Mouse (Mus musculus): ENCODE measurements around the gene 1700016K19Rik.
A peak's percentile ranks its signal among the peaks of the same experiment; 100 is the strongest.

Gene 1700016K19Rik

GRCm38 (mm10) chr11:76033359-76033758 is 33.6 kb downstream of the 1700016K19Rik start:
- Histone ChIP-seq H3K36me3 (ENCODE audit: insufficient read depth, low read length) (no peaks in the 10 kb centered on the region), H3K9me3 (ENCODE audit: low read length) (no peaks in the 10 kb centered on the region), H3K4me1 (replicated peaks; ENCODE audit: low read depth, low read length) (peaks cover 6% of the 10 kb centered on the region), H3K27me3 (ENCODE audit: insufficient read depth, low read length) (peaks cover 54% of the 10 kb centered on the region), H3K4me3 (replicated peaks; ENCODE audit: low read length) (no peak overlapping the region)
- no peak for TF ChIP-seq CTCF (conservative IDR thresholded peaks at IDR 0.05; ENCODE audit: low read length)
- no peak for TF ChIP-seq POU5F1 (IDR thresholded peaks at IDR 0.05; ENCODE audit: borderline replicate concordance, low read length)
- no peak for TF ChIP-seq NANOG (IDR thresholded peaks at IDR 0.05; ENCODE audit: borderline replicate concordance, low read length)

DNA sequence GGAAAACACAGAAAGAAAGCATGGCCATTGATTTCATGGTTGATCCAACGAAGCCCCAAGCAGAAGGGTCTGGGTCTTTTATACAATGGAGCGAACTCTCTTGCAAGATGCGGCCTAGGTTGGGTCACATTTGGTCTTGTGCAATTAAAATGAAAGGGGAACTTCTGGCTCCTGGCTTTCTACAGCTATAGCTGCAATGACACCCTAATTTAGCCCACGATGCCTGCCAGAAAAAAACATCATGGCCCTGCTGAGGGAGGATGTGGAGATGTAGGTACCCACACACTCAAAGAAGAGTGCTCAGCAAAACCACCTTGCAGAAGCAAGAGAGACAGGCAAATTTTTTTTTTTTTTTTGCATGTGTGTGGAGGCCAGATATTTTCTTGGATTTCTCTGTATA is 34.1 kb downstream of the 1700016K19Rik start:
- no peaks in the 10 kb centered on the region for H3K36me3 ChIP-seq (ENCODE audit: insufficient read depth, low read length)
- H3K4me3 ChIP-seq (replicated peaks; ENCODE audit: low read length), result no peak overlapping the region
- H3K4me1 ChIP-seq (replicated peaks; ENCODE audit: low read depth, low read length), result peaks cover 6% of the 10 kb centered on the region
- TF ChIP-seq NANOG (IDR thresholded peaks at IDR 0.05; ENCODE audit: borderline replicate concordance, low read length) (no peak), CTCF (conservative IDR thresholded peaks at IDR 0.05; ENCODE audit: low read length) (no peak), POU5F1 (IDR thresholded peaks at IDR 0.05; ENCODE audit: borderline replicate concordance, low read length) (no peak)
- H3K9me3 ChIP-seq (ENCODE audit: low read length), result no peaks in the 10 kb centered on the region
- peaks cover 53% of the 10 kb centered on the region for H3K27me3 ChIP-seq (ENCODE audit: insufficient read depth, low read length)

DNA sequence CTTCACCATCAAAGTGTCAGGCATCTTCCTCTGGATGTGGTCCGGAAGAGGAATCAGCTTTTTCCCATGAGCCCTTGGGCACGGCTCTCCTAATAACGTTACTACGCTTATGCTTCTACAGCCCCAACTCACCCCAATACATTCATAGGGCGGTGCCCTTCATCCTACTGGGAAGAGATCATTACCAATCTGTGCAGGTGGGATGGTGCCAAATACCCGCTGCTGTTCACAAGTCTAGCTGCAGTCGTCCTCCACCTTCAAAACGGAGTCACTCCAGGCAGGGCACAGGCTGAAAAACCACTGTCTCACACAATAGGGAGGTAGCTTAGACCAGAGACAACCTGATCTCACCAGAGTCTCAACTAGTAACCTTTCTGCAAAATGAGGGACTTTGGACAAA is 35.5 kb downstream of the 1700016K19Rik start:
- H3K4me3 ChIP-seq (replicated peaks; ENCODE audit: low read length), result 0 out of 2 replicates have a peak overlapping the region, but pooled peaks have one; percentile 29
- H3K36me3 ChIP-seq (ENCODE audit: insufficient read depth, low read length), result no peaks in the 10 kb centered on the region
- H3K27me3 ChIP-seq (ENCODE audit: insufficient read depth, low read length), result peaks cover 41% of the 10 kb centered on the region
- H3K4me1 ChIP-seq (replicated peaks; ENCODE audit: low read depth, low read length), result peaks cover 6% of the 10 kb centered on the region
- H3K9me3 ChIP-seq (ENCODE audit: low read length), result no peaks in the 10 kb centered on the region
- TF ChIP-seq POU5F1 (IDR thresholded peaks at IDR 0.05; ENCODE audit: borderline replicate concordance, low read length), result no peak
- TF ChIP-seq NANOG (IDR thresholded peaks at IDR 0.05; ENCODE audit: borderline replicate concordance, low read length), result no peak
- no peak for TF ChIP-seq CTCF (conservative IDR thresholded peaks at IDR 0.05; ENCODE audit: low read length)

- Histone ChIP-seq H3K9me3 (ENCODE audit: low read length) (no peaks in the 10 kb centered on the region), H3K27me3 (ENCODE audit: insufficient read depth, low read length) (peaks cover 30% of the 10 kb centered on the region), H3K4me3 (replicated peaks; ENCODE audit: low read length) (no peak overlapping the region), H3K36me3 (ENCODE audit: insufficient read depth, low read length) (no peaks in the 10 kb centered on the region), H3K4me1 (replicated peaks; ENCODE audit: low read depth, low read length) (peaks cover 6% of the 10 kb centered on the region)
- TF ChIP-seq POU5F1 (IDR thresholded peaks at IDR 0.05; ENCODE audit: borderline replicate concordance, low read length), result no peak
- no peak for TF ChIP-seq NANOG (IDR thresholded peaks at IDR 0.05; ENCODE audit: borderline replicate concordance, low read length)
- TF ChIP-seq CTCF (conservative IDR thresholded peaks at IDR 0.05; ENCODE audit: low read length), result no peak
These were observed 38.0 kb downstream of the 1700016K19Rik start for GRCm38 (mm10) chr11:76037581-76038294.

GRCm38 (mm10) chr11:76039271-76040053 is 39.8 kb downstream of the 1700016K19Rik start:
- peaks cover 16% of the 10 kb centered on the region for H3K27me3 ChIP-seq (ENCODE audit: insufficient read depth, low read length)
- no peaks in the 10 kb centered on the region for H3K36me3 ChIP-seq (ENCODE audit: insufficient read depth, low read length)
- H3K9me3 ChIP-seq (ENCODE audit: low read length), result no peaks in the 10 kb centered on the region
- no peak overlapping the region for H3K4me3 ChIP-seq (replicated peaks; ENCODE audit: low read length)
- no peak for TF ChIP-seq CTCF (conservative IDR thresholded peaks at IDR 0.05; ENCODE audit: low read length)
- TF ChIP-seq NANOG (IDR thresholded peaks at IDR 0.05; ENCODE audit: borderline replicate concordance, low read length), result no peak
- TF ChIP-seq POU5F1 (IDR thresholded peaks at IDR 0.05; ENCODE audit: borderline replicate concordance, low read length), result no peak
- H3K4me1 ChIP-seq (replicated peaks; ENCODE audit: low read depth, low read length), result peaks cover 6% of the 10 kb centered on the region

DNA sequence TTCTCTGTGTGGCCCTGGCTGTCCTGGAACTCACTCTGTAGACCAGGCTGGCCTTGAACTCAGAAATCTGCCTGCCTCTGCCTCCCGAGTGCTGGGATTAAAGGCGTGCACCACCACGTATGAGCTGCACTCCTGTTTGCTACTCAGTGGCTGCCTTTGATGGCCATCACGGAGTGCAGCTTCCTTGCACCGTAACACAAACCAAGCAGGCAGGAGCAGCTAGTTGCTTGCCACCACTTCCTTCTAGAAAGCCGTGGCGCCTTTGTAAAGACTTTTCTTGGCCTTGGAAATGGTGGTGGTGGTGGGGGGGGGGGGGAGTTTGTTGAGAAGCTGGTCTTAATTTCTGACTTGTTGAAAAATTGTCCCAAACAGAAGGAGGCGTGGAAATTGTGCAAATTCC is 40.4 kb downstream of the 1700016K19Rik start:
- Histone ChIP-seq H3K4me3 (replicated peaks; ENCODE audit: low read length) (no peak overlapping the region), H3K27me3 (ENCODE audit: insufficient read depth, low read length) (peaks cover 14% of the 10 kb centered on the region), H3K4me1 (replicated peaks; ENCODE audit: low read depth, low read length) (peaks cover 4% of the 10 kb centered on the region), H3K9me3 (ENCODE audit: low read length) (no peaks in the 10 kb centered on the region), H3K36me3 (ENCODE audit: insufficient read depth, low read length) (no peaks in the 10 kb centered on the region)
- TF ChIP-seq POU5F1 (IDR thresholded peaks at IDR 0.05; ENCODE audit: borderline replicate concordance, low read length), result no peak
- TF ChIP-seq CTCF (conservative IDR thresholded peaks at IDR 0.05; ENCODE audit: low read length), result no peak
- no peak for TF ChIP-seq NANOG (IDR thresholded peaks at IDR 0.05; ENCODE audit: borderline replicate concordance, low read length)

DNA sequence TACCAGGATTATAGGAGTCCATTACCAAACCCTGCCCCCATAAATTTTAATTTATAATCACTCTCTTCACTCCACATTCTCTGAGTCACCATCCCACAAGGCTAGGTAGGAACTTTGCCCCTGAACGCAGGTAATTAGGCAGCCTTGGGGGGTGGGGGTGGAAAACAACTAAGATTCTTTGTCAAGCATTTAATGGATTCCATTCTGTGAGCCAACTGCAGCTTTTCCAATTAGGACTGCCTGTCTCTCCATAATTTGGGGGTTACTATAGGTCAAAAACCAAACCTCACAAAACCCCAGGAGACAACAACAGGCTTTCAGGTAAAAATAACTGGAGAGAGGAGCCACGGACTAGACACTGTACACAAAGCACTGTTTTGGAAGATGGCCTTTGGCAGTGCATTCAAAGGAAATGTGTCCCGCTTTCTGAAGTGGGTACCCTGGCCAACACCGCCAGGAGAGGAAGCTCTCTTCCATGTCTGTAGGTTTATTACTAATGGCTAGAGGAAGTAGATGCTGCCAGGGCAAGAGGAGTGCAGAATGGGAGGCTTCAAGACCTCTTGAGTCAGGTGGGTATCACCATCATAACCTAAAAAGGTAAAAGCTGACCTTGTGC is 41.2 kb downstream of the 1700016K19Rik start:
- Histone ChIP-seq H3K4me3 (replicated peaks; ENCODE audit: low read length) (no peak overlapping the region), H3K9me3 (ENCODE audit: low read length) (no peaks in the 10 kb centered on the region), H3K27me3 (ENCODE audit: insufficient read depth, low read length) (peaks cover 9% of the 10 kb centered on the region; the same call in 1 of the 2 replicates), H3K4me1 (replicated peaks; ENCODE audit: low read depth, low read length) (no peaks in the 10 kb centered on the region), H3K36me3 (ENCODE audit: insufficient read depth, low read length) (no peaks in the 10 kb centered on the region)
- TF ChIP-seq CTCF (conservative IDR thresholded peaks at IDR 0.05; ENCODE audit: low read length), result no peak
- no peak for TF ChIP-seq NANOG (IDR thresholded peaks at IDR 0.05; ENCODE audit: borderline replicate concordance, low read length)
- no peak for TF ChIP-seq POU5F1 (IDR thresholded peaks at IDR 0.05; ENCODE audit: borderline replicate concordance, low read length)

- H3K27me3 ChIP-seq (ENCODE audit: insufficient read depth, low read length), result peaks cover 9% of the 10 kb centered on the region; the same call in 1 of the 2 replicates
- no peak overlapping the region for H3K4me3 ChIP-seq (replicated peaks; ENCODE audit: low read length)
- no peaks in the 10 kb centered on the region for H3K36me3 ChIP-seq (ENCODE audit: insufficient read depth, low read length)
- H3K4me1 ChIP-seq (replicated peaks; ENCODE audit: low read depth, low read length), result no peaks in the 10 kb centered on the region
- no peaks in the 10 kb centered on the region for H3K9me3 ChIP-seq (ENCODE audit: low read length)
- TF ChIP-seq CTCF (conservative IDR thresholded peaks at IDR 0.05; ENCODE audit: low read length) (no peak), POU5F1 (IDR thresholded peaks at IDR 0.05; ENCODE audit: borderline replicate concordance, low read length) (no peak), NANOG (IDR thresholded peaks at IDR 0.05; ENCODE audit: borderline replicate concordance, low read length) (no peak)
These were observed 42.4 kb downstream of the 1700016K19Rik start for GRCm38 (mm10) chr11:76042041-76042638.

Measured in E14TG2a.4 (cell line).